Mouse (Mus musculus) liver, embryonic 15.5 days (tissue): ENCODE measurements around the gene Dus1l. TPM values are rescaled to one million over a fixed set of nuclear protein-coding genes. Genes with fewer than 3 reads are reported as not detected.
"Not testable (repeated sequence)": the region's sequence is repeated elsewhere in the genome, so short reads cannot be mapped to it uniquely, and the experiment has no call there.

Source experiments
- ATAC-seq: fragments of 200-750 bp; cut with Nextera tagmentation; 2 replicates; pipeline ENCODE4 v1.8.0; 2017; ENCODE audit warnings: moderate number of reproducible peaks, mild to moderate bottlenecking, moderate library complexity; ENCODE audit not compliant: insufficient read depth
- H3K27ac ChIP-seq: fragments of 300-500 bp; sonication (generic); replicated peaks from 2 replicates; pipeline ENCODE4 v1.5.1; 2015; ENCODE audit warnings: mild to moderate bottlenecking, inconsistent platforms
- H3K27me3 ChIP-seq: fragments of 300-500 bp; sonication (generic); 2 replicates; pipeline ENCODE4 v1.6.1; 2015; ENCODE audit warnings: mild to moderate bottlenecking, inconsistent platforms
- H3K36me3 ChIP-seq: fragments of 300-500 bp; sonication (generic); replicated peaks from 2 replicates; pipeline ENCODE4 v1.6.1; 2015; ENCODE audit warnings: moderate library complexity, mild to moderate bottlenecking, inconsistent platforms
- H3K4me1 ChIP-seq: fragments of 300-500 bp; sonication (generic); replicated peaks from 2 replicates; pipeline ENCODE4 v1.6.1; 2015; ENCODE audit warnings: inconsistent platforms
- H3K4me2 ChIP-seq: fragments of 300-500 bp; sonication (generic); 2 replicates; pipeline ENCODE4 v1.6.1; 2015; ENCODE audit warnings: moderate library complexity, mild to moderate bottlenecking, inconsistent platforms
- H3K4me3 ChIP-seq: fragments of 300-500 bp; sonication (generic); replicated peaks from 2 replicates; pipeline ENCODE4 v1.5.1; 2015; ENCODE audit warnings: mild to moderate bottlenecking, inconsistent platforms
- H3K9ac ChIP-seq: fragments of 300-500 bp; sonication (generic); 2 replicates; pipeline ENCODE4 v1.6.1; 2015; ENCODE audit warnings: moderate library complexity, mild to moderate bottlenecking, inconsistent platforms
- H3K9me3 ChIP-seq: fragments of 300-500 bp; sonication (generic); replicated peaks from 2 replicates; pipeline ENCODE4 v1.6.1; 2016; ENCODE audit warnings: inconsistent platforms
- WGBS: fragments of 180-500 bp; shearing (Covaris S2); methylation state at CpG from one replicate; pipeline ENCODE4 v1.1.7; 2015; ENCODE audit warnings: mixed read lengths; ENCODE audit not compliant: insufficient replicate concordance; 5-methylcytosine and 5-hydroxymethylcytosine counted together
- polyA plus RNA-seq: library from polyadenylated mRNA; unstranded; fragments of >200 nt; fragmentation: Nextera tagmentation; extraction: Ambion mirVana; gene quantifications from 2 replicates; pipeline ENCODE4 v1.2.1, GENCODE M21; 2015

Dus1l gene
- polyA plus RNA-seq, 1 experiment from 2014 or later, result 61.3 TPM

DNA sequence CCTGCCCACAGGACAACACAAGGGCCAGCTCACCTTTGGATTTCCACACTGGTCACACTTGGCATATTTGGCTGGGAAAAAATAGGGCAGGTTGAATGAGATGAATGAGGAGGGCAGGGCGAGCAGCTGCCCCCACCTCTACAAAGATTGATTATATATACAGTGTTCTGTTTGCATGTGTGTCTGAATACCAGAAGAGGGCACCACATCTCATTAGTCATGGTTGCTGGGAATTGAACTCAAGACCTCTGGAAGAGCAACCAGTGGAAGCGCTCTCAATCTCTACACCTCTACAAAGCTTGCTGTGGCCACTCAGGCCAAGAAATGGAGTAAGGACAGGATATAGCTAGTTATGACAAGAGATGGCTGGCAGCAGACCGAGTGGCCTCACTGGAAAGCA lies 6.4 kb downstream of the Dus1l start:
- 73% methylated on average over 3 of the region's 3 CpGs for WGBS
- no peak overlapping the region for H3K27ac ChIP-seq
- no peaks in the 10 kb centered on the region for H3K27me3 ChIP-seq
- H3K9me3 ChIP-seq, result no peaks in the 10 kb centered on the region
- H3K4me1 ChIP-seq, result peaks cover 22% of the 10 kb centered on the region
- ATAC-seq, result no peak
- H3K9ac ChIP-seq, result no peak overlapping the region
- H3K4me3 ChIP-seq, result no peak overlapping the region
- no peak overlapping the region for H3K4me2 ChIP-seq
- H3K36me3 ChIP-seq, result peaks cover 88% of the 10 kb centered on the region

GRCm38 (mm10) chr11:120789355-120789754 lies 6.8 kb downstream of the Dus1l start:
- WGBS, result 69% methylated on average over 4 of the region's 4 CpGs
- H3K4me2 ChIP-seq, result no peak overlapping the region
- H3K9me3 ChIP-seq, result no peaks in the 10 kb centered on the region
- no peak overlapping the region for H3K4me3 ChIP-seq
- no peak for ATAC-seq
- no peak overlapping the region for H3K9ac ChIP-seq
- H3K4me1 ChIP-seq, result peaks cover 21% of the 10 kb centered on the region
- H3K27me3 ChIP-seq, result no peaks in the 10 kb centered on the region
- no peak overlapping the region for H3K27ac ChIP-seq
- H3K36me3 ChIP-seq, result peaks cover 84% of the 10 kb centered on the region

DNA sequence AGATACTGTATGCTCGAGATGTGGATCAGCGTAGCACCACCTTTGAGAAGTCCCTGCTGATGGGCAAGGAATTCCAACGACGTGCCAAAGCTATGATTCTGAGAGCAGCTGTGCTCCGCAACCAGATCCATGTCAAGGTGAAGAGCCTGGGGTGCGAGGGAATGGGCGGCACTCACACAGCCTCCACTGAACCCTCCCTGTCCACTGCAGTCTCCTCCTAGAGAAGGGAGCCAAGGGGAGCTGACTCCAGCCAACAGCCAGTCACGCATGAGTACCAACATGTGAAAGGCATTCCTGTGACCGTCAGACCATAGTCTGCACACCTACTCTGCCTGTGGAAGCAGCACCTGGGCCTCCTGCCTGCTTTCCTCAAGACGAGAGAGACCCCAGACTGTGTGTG lies 7.7 kb downstream of the Dus1l start:
- H3K9ac ChIP-seq, H3K27me3 ChIP-seq, ATAC-seq, H3K27ac ChIP-seq, H3K4me3 ChIP-seq, H3K9me3 ChIP-seq, H3K4me2 ChIP-seq: not testable (repeated sequence)
- 74% methylated on average over 10 of the region's 10 CpGs for WGBS
- Histone ChIP-seq H3K4me1 (peaks cover 21% of the 10 kb centered on the region), H3K36me3 (peaks cover 75% of the 10 kb centered on the region)

DNA sequence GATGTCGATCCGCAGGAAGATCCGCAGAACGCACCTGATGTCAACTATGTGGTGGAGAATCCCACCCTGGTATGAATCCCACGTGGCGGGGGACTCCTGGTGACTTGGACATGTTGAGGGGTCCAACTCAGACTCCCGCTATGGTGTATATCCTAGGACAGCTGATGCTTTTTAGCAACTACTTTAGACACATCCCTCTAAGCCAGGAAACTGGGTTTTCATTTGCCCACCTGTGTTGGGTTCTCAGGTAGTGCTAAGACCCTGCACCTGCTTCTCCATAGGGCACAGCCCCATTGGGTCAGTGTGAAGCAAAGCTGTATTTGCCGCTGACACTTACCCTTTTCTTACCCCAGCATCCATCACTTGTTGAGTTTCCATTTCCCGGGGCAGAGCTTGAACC lies 11.1 kb downstream of the Dus1l start:
- H3K27ac ChIP-seq, result peak overlapping the region; percentile 81; the same call in 1 of the 2 replicates
- peak overlapping the region; percentile 93 for H3K4me3 ChIP-seq
- no peaks in the 10 kb centered on the region for H3K9me3 ChIP-seq
- H3K4me2 ChIP-seq, result peak overlapping the region; percentile 99
- ATAC-seq, result no peak
- H3K27me3 ChIP-seq, result no peaks in the 10 kb centered on the region
- H3K9ac ChIP-seq, result peak overlapping the region; percentile 86
- peaks cover 52% of the 10 kb centered on the region for H3K36me3 ChIP-seq
- WGBS, result 31% methylated on average over 9 of the region's 9 CpGs
- peaks cover 33% of the 10 kb centered on the region for H3K4me1 ChIP-seq

DNA sequence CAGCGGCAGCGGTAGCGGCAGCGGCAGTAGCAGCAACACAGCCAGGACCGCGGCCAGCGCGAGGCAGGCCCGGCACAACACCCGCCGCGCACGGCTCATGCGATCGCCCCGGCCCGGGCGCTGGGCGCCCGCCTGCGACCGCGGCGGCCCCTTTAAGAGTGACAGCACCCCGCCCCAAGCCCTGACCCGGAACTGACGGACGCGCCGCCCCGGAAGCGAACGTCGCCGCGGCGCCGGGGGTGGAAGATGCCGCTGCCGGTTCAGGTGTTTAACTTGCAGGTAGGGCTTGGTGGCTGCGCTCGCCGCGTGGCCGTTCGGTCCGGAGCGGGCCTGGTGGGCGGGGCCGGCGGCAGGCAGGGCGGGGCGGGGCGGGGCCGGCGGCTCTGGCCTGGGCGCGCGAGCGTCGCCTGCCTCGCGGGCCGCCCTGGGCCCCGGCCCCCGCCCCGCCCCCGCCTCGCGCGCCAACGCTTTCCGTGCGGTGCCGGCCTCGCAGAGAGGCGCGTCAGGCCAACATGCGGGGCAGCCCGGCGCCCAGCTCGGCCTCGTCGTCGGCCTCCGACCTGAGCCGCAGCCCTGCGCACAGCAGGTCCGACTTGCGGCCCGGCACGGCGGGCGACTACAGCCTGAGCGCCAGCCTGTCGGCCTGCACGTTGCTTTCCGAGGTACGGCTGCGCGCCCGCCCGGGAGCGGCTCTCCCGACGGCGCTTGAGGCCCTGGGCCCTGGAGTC lies 12.0 kb downstream of the Dus1l start, which contains the start of the genes Rfng and Gps1:
Gene Rfng (minus strand): TSS at position 144 of the 728 bp plus-strand sequence.
Gene Gps1 (plus strand): TSS at position 209 of the 728 bp plus-strand sequence.
- peak; percentile 83 for ATAC-seq
- WGBS, result under 1% methylated on average over 92 of the region's 107 CpGs

DNA sequence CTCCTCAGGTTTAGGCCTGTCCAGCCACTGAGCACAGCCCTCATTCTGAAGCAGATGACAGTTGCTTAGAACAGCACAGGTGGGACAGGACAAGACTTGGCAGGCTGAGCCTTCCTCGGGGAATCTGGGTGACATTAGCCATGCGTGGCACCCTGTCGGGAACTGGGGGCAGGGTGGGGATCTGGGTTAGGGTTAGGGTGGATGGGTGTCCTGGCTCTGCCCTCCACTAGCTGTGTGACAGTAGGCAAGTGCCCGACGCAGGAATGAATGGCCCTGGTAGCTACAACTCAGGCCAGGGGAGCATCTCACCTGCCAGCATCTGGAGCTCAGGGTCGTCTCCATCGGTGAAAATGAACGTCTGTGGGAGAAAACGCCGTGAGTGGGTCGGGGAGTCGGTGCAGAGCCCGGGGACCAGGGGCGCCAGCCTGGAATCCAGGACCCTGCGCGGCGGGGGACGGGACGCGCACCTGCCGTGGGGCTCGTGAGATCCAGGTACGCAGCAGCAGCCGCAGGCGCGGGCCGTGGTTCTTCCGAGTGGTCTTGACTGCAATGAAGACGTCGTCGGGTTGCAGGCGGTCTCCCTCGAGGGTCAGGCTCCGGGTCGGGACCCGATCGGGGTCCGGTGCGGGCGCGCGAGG lies 12.7 kb downstream of the Dus1l start:
- 4% methylated on average over 42 of the region's 42 CpGs for WGBS

More for the DNA sequence above, 12.0 kb downstream of the Dus1l start, which contains the start of the genes Rfng and Gps1:
- H3K4me1 ChIP-seq, result peaks cover 33% of the 10 kb centered on the region
- H3K9me3 ChIP-seq, result no peaks in the 10 kb centered on the region
- peaks cover 42% of the 10 kb centered on the region for H3K36me3 ChIP-seq
- peak within 1 kb of the TSS; percentile 81 for H3K27ac ChIP-seq
- H3K4me2 ChIP-seq, result peak within 1 kb of the TSS; percentile 99
- H3K4me3 ChIP-seq, result peak within 1 kb of the TSS; percentile 93
- peak within 1 kb of the TSS; percentile 86 for H3K9ac ChIP-seq
- no peaks in the 10 kb centered on the region for H3K27me3 ChIP-seq

DNA sequence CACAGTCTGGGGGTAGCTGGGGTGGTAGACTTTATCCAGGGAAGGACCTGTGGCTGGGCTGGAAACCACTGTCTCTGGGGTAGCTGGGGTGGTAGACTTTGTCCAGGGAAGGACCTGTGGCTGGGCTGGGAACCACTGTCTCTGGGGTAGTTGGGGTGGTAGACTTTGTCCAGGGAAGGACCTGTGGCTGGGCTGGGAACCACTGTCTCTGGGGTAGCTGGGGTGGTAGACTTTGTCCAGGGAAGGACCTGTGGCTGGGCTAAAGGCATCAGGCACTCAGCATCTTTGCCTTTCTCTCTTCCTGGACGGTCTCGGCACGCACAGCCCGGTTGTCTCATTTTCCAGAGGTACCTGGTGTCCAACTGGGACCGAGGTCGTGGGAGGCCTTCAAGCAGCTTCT lies 14.8 kb downstream of the Dus1l start:
- 74% methylated on average over 6 of the region's 6 CpGs for WGBS
- H3K9me3 ChIP-seq, H3K4me2 ChIP-seq, H3K4me3 ChIP-seq, ATAC-seq, H3K27ac ChIP-seq, H3K9ac ChIP-seq, H3K27me3 ChIP-seq: not testable (repeated sequence)
- Histone ChIP-seq H3K4me1 (peaks cover 35% of the 10 kb centered on the region), H3K36me3 (peaks cover 16% of the 10 kb centered on the region)

More for the DNA sequence above, 12.7 kb downstream of the Dus1l start:
- Histone ChIP-seq H3K9ac (peak overlapping the region; percentile 86), H3K4me3 (peak overlapping the region; percentile 93), H3K36me3 (peaks cover 38% of the 10 kb centered on the region), H3K27ac (peak overlapping the region; percentile 81), H3K9me3 (no peaks in the 10 kb centered on the region), H3K27me3 (no peaks in the 10 kb centered on the region), H3K4me2 (peak overlapping the region; percentile 99), H3K4me1 (peaks cover 33% of the 10 kb centered on the region)
- ATAC-seq, result no peak

DNA sequence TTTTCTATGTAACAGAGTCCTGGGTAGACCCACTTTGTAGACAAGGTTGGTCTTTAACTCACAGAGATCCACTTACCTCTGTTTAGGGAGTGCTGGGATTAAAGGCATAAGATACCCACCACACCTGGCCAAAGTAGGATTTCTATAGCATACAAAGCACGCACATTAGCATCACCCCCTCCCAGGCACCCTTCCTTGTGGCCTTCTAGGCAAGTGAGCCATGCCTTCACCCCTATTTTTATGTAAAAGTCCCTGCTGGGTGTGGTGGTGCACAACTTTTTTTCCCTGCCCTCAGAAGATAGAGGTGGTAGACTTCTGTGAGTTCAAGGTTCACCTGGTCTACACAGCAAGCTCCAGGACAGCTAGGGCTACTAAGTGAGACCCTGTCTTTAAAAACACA lies 16.3 kb downstream of the Dus1l start:
- Histone ChIP-seq H3K27me3 (peaks cover 8% of the 10 kb centered on the region; the same call in 1 of the 2 replicates), H3K4me2 (no peak overlapping the region), H3K9me3 (no peaks in the 10 kb centered on the region), H3K27ac (no peak overlapping the region), H3K4me1 (peaks cover 25% of the 10 kb centered on the region), H3K9ac (no peak overlapping the region), H3K36me3 (0 out of 2 replicates have a peak, but pooled peaks cover 10% of the 10 kb centered on the region), H3K4me3 (no peak overlapping the region)
- WGBS, result 77% methylated on average over 1 of the region's 1 CpGs
- no peak for ATAC-seq

- H3K27me3 ChIP-seq, result peaks cover 8% of the 10 kb centered on the region; the same call in 1 of the 2 replicates
- H3K4me3 ChIP-seq, result no peak overlapping the region
- 0 out of 2 replicates have a peak, but pooled peaks cover 6% of the 10 kb centered on the region for H3K36me3 ChIP-seq
- WGBS, result 36% methylated on average over 6 of the region's 6 CpGs
- H3K4me2 ChIP-seq, result no peak overlapping the region
- no peak overlapping the region for H3K27ac ChIP-seq
- H3K9me3 ChIP-seq, result no peaks in the 10 kb centered on the region
- ATAC-seq, result no peak
- no peak overlapping the region for H3K9ac ChIP-seq
- 0 out of 2 replicates have a peak, but pooled peaks cover 5% of the 10 kb centered on the region for H3K4me1 ChIP-seq
Measured at GRCm38 (mm10) chr11:120777123-120777522, 19.1 kb downstream of the Dus1l start.

GRCm38 (mm10) chr11:120775774-120776469 lies 20.3 kb downstream of the Dus1l start:
- 0 out of 2 replicates have a peak, but pooled peaks cover 5% of the 10 kb centered on the region for H3K4me1 ChIP-seq
- no peak overlapping the region for H3K4me2 ChIP-seq
- no peak overlapping the region for H3K9ac ChIP-seq
- peaks cover 8% of the 10 kb centered on the region; the same call in 1 of the 2 replicates for H3K27me3 ChIP-seq
- 0 out of 2 replicates have a peak, but pooled peaks cover 3% of the 10 kb centered on the region for H3K36me3 ChIP-seq
- peak; percentile 69 for ATAC-seq
- WGBS, result 22% methylated on average over 15 of the region's 15 CpGs
- H3K27ac ChIP-seq, result no peak overlapping the region
- H3K9me3 ChIP-seq, result no peaks in the 10 kb centered on the region
- H3K4me3 ChIP-seq, result no peak overlapping the region
